Mouse (Mus musculus) ES-E14 (cell line): Measurements from ENCODE around the gene Shroom2.

Experiments
- CHD2 ChIP-seq: IDR thresholded peaks from 2 replicates; pipeline ENCODE4 v1.6.1; 2014; ENCODE audit warnings: mild to moderate bottlenecking, low read depth, low read length, inconsistent platforms
- HCFC1 ChIP-seq: IDR thresholded peaks from 2 replicates; pipeline ENCODE4 v1.6.1; 2012; ENCODE audit warnings: low read length, inconsistent platforms, borderline replicate concordance; ENCODE audit not compliant: insufficient read depth
- MAFK ChIP-seq: IDR thresholded peaks from 2 replicates; pipeline ENCODE4 v1.6.1; 2014; ENCODE audit warnings: mild to moderate bottlenecking, low read depth, low read length, inconsistent platforms; ENCODE audit not compliant: insufficient read depth
- ZC3H11A ChIP-seq: IDR thresholded peaks from 2 replicates; pipeline ENCODE4 v1.6.1; 2012; ENCODE audit warnings: low read depth, mild to moderate bottlenecking, inconsistent platforms, low read length, borderline replicate concordance
- ZNF384 ChIP-seq: IDR thresholded peaks from 2 replicates; pipeline ENCODE4 v1.6.1; 2012; ENCODE audit warnings: low read depth, low read length, inconsistent platforms

DNA sequence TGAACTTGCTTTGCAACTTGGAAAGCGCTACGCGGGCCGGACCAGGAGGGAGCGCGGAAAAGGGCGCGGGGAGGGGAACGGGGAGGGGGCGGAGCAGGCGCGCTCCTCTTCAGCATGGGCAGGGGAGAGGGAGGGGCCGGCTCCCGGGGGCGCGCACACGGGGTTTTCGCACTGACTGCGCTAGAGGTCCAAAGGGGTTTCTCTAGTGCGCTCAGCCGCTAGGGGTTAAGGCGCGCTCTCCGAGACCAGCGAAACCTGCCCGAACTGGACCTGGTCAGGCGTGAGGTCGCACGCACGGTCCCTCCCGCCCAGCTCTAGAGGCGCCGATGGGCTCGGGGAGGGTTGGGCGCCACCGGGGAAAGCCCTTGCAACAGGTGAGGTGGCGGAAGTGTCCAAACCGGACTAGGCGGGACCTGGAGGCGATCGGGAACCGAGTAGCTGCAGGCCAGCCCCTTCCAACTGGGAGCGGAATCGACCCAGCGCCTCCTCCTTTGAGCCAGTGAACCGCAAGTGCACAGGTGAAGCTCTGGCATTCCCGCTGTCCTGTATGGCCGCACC lies 414 bp upstream of the Shroom2 start:
- no peak for TF ChIP-seq MAFK
- TF ChIP-seq CHD2, result no peak
- no peak for TF ChIP-seq ZC3H11A
- TF ChIP-seq HCFC1, result no peak
- no peak for TF ChIP-seq ZNF384
